Mouse (Mus musculus): ENCODE results near the gene Zfp106. TPM values are rescaled to one million over a fixed set of nuclear protein-coding genes. Genes with fewer than 3 reads are reported as not detected.

The Zfp106 gene
- polyA plus RNA-seq, 1 experiment from 2014 or later: 58.3 TPM

DNA sequence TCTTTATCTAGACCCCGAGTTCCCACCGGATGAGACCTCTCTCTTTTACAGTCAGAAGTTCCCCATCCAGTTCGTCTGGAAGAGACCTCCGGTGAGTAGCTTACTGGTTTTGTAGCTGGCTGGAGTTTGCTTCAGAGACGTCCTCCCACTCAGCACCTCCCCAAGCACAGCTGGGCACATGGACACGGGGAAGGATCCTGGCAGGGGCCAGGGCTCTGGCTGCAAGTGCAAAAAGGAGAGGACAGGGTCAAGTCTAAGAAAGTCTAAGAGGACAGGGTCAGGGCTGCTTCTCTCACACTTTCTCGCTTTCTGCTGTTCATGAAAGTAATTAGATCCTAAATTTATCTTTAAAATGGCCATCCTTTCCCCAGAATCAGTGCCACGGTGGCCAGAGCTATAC, 99.6 kb downstream of the Zfp106 start:
- Histone ChIP-seq H3K4me2 (replicated peaks) (no peak overlapping the region), H3K36me3 (no peaks in the 10 kb centered on the region), H3K27me3 (no peaks in the 10 kb centered on the region), H3K27ac (no peak overlapping the region), H3K4me3 (no peak overlapping the region), H3K4me1 (no peaks in the 10 kb centered on the region), H3K9ac (no peak overlapping the region), H3K9me3 (replicated peaks) (no peaks in the 10 kb centered on the region)
- 83% methylated on average over 8 of the region's 8 CpGs for WGBS
- no peak for ATAC-seq (ENCODE audit: low FRiP score)

GRCm38 (mm10) chr2:120463328-120463727, 100.3 kb downstream of the Zfp106 start:
- no peak for ATAC-seq (ENCODE audit: low FRiP score)
- WGBS: 96% methylated on average over 7 of the region's 7 CpGs
- Histone ChIP-seq H3K9me3 (replicated peaks) (no peaks in the 10 kb centered on the region), H3K4me2 (replicated peaks) (no peak overlapping the region), H3K36me3 (no peaks in the 10 kb centered on the region), H3K27ac (no peak overlapping the region), H3K4me3 (no peak overlapping the region), H3K4me1 (no peaks in the 10 kb centered on the region), H3K27me3 (no peaks in the 10 kb centered on the region), H3K9ac (no peak overlapping the region)

GRCm38 (mm10) chr2:120460216-120460615, 103.4 kb downstream of the Zfp106 start:
- WGBS: 87% methylated on average over 4 of the region's 4 CpGs
- Histone ChIP-seq H3K4me1 (no peaks in the 10 kb centered on the region), H3K36me3 (no peaks in the 10 kb centered on the region), H3K27ac (no peak overlapping the region), H3K9ac (no peak overlapping the region), H3K4me2 (replicated peaks) (no peak overlapping the region), H3K4me3 (no peak overlapping the region), H3K9me3 (replicated peaks) (no peaks in the 10 kb centered on the region), H3K27me3 (no peaks in the 10 kb centered on the region)
- ATAC-seq (ENCODE audit: low FRiP score): no peak

Other genes starting within 250 kb of the Zfp106 start
- 0.09 TPM in 1 of 2 replicates, not detected in the other for gene Pla2g4f, start 249.7 kb downstream of the Zfp106 start, polyA plus RNA-seq (2016; fragmentation: Nextera tagmentation; extraction: Ambion mirVana)
- 44.0 and 46.6 TPM in 2 replicates for gene Vps39, start 210.7 kb downstream of the Zfp106 start, polyA plus RNA-seq (2016; fragmentation: Nextera tagmentation; extraction: Ambion mirVana)
- gene Ganc, start 159.9 kb downstream of the Zfp106 start, polyA plus RNA-seq (2016; fragmentation: Nextera tagmentation; extraction: Ambion mirVana): 9.0 and 10.1 TPM in 2 replicates
- 7.3 and 8.2 TPM in 2 replicates for gene Tmem87a, start 159.7 kb downstream of the Zfp106 start, polyA plus RNA-seq (2016; fragmentation: Nextera tagmentation; extraction: Ambion mirVana)
- 1.3 and 2.0 TPM in 2 replicates for gene Capn3, start 107.8 kb downstream of the Zfp106 start, polyA plus RNA-seq (2016; fragmentation: Nextera tagmentation; extraction: Ambion mirVana)
- gene Snap23, start 3.8 kb upstream of the Zfp106 start, polyA plus RNA-seq (2016; fragmentation: Nextera tagmentation; extraction: Ambion mirVana): 39.5 and 40.7 TPM in 2 replicates
- gene Haus2, start 45.5 kb upstream of the Zfp106 start, polyA plus RNA-seq (2016; fragmentation: Nextera tagmentation; extraction: Ambion mirVana): 31.3 and 32.2 TPM in 2 replicates
- 35.6 and 38.6 TPM in 2 replicates for gene Lrrc57, start 45.7 kb upstream of the Zfp106 start, polyA plus RNA-seq (2016; fragmentation: Nextera tagmentation; extraction: Ambion mirVana)
- 6.0 and 6.3 TPM in 2 replicates for gene Stard9, start 65.3 kb upstream of the Zfp106 start, polyA plus RNA-seq (2016; fragmentation: Nextera tagmentation; extraction: Ambion mirVana)

All from hindbrain, embryonic 12.5 days (tissue).